Mouse (Mus musculus): ENCODE measurements around the gene Slc22a22.
"Not testable (repeated sequence)": the region's sequence is repeated elsewhere in the genome, so short reads cannot be mapped to it uniquely, and the experiment has no call there.

The Slc22a22 gene

DNA sequence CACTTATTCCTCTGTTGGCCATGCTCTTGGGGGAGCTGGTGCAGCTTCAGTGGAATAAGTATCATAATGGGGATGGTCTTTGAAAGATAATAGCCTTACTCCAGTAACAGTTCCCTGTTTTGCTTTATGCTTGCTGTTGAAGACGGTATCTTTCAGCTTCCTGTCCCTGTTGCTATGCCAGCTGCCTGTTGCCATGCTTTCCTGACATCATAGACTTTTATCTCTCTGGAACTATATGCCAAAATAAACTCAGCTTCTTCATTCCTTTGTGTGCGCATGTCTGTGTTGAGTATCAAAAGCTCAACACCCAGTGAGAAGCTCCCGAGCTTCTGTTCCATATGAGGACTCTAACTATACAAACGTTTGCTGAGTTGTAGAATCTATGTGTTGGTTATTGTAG is 83.4 kb downstream of the Slc22a22 start:
- no peak for DNase-seq (ENCODE audit: inconsistent age in 2 of 2, low spot score in 1 of 2)

DNA sequence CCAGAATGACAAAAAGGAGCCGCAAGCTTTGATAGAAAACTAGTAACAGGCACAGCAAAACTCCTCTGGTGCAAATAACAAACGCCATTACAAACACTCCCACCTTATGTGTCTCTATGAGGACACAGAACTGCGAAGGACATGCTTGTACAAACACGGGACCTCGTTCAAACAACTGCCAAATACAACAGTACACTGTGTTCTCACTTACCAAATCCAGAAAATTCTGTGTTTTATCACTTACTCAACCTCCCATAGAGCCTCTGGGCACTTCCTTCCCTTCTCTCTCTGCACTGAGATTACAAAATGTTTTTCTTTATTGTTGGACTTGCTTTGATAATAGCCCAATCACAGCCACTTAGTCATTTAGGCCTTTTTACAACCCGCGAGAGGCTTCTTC is 97.0 kb downstream of the Slc22a22 start:
- no peak for DNase-seq (ENCODE audit: inconsistent age in 2 of 2, low spot score in 1 of 2)

DNA sequence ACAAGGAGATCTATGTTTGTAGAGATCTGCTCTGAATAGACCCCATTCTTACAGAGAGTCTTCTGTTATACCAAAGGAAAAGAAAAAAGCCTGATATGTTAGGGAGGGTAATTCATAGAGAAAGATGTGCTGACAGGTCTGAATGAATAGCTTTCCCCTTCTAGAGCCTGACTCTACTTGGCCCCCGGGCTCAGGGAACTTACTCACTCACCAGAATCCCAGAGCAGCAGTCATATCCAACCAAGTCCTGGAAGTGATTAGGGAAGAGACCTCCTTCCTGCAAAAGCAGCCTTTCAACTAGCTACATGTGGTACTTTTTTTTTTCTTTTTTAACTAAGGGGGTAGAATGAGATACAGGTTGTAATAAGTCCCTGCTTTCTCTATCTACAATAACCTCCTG is 111.0 kb downstream of the Slc22a22 start:
- no peak for DNase-seq (ENCODE audit: inconsistent age in 2 of 2, low spot score in 1 of 2)

DNA sequence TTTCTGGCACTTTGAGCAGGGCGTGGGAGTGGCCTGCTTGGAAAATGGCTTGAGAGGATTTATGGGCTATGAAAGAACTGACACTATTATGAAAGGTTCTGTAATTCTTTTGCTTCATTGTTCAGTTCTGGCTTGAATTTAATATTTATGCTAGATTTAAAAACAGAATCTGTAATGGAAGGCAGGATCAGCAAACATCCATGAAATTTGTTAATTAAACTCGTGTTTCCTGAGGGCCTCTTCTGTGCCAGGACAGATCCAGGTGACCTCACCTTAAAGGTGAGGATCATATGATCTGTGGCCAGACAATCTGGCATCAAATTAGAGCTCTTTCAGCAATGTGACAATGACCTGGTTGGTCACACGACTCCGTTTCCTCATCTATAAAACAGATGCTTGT is 122.1 kb downstream of the Slc22a22 start:
- no peak for DNase-seq (ENCODE audit: inconsistent age in 2 of 2, low spot score in 1 of 2)

DNA sequence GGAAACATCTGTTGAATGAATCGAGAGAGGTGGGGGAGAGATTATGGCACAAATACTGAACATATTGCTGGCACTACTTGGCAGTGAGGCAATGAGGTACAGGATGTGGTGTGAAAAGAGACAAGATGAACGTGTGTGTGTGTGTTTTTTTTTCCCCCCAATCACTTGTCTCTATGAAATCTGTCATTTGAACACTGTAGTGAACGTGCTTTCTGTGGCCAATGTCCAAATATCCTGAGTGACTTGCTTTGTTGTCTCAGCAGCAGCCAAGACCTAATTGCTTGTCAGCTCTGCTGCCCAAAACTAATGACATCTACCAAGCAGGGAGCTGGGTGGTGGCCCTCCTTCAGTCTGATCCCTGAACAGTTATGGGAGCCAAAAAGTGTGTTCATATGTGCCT is 136.9 kb downstream of the Slc22a22 start:
- no peak for DNase-seq (ENCODE audit: inconsistent age in 2 of 2, low spot score in 1 of 2)

DNA sequence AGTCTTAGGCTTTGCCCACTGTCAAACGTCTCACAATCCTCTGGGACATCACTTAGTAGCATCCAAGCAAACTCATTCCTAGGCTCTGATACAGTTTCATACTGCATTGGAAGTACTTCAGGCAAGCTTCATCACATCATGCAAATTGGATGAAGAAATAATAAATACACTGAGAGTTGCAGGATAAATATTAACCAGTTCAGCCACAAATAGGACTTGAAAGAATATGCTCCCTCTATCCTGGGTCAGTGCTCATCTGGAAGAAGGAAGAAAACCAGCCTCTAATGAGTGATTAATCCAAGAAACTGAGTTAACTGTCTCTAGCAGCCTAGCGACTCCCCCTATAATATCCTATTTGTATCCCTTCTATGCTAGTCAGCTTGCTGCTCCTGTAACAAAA is 146.1 kb downstream of the Slc22a22 start:
- no peak for DNase-seq (ENCODE audit: inconsistent age in 2 of 2, low spot score in 1 of 2)

DNA sequence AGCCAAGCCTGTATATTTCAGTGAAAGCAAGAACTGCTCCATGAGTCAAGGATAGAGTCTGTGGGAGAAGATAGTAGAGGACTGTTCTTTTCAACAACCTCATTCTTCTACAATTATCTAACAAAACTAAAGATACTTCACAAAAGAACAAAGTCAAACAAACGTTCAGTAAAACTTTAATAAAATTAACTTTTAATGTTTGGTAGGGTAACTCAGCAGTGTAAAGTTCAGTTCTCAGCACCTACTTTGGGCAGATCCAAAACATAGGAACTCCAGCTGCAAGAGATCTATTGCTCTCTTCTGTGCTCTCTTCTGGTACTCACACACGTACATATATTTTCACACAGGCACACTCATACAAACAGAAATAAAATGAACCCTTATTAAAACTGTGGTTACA is 159.4 kb downstream of the Slc22a22 start:
- DNase-seq (ENCODE audit: inconsistent age in 2 of 2, low spot score in 1 of 2), result no peak

DNA sequence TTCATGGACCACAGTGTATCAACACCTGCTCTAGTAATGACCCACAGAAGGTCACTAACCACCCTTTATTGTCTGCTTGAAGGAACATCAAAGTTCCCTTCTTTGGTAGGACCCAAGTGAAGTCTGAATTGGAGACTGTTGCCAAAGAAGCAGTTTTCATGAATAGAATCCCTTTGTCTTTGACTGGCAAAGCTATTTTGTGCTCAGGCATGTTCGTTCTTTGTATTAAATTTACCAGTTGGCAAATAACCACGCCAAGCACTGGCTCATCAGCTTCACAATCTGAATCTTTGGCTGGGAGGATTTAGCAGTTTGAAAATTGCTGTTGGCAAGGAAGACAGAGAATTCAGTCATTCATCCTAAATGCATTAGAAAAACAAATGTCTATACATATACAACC is 160.9 kb downstream of the Slc22a22 start:
- DNase-seq (ENCODE audit: inconsistent age in 2 of 2, low spot score in 1 of 2), result no peak

DNA sequence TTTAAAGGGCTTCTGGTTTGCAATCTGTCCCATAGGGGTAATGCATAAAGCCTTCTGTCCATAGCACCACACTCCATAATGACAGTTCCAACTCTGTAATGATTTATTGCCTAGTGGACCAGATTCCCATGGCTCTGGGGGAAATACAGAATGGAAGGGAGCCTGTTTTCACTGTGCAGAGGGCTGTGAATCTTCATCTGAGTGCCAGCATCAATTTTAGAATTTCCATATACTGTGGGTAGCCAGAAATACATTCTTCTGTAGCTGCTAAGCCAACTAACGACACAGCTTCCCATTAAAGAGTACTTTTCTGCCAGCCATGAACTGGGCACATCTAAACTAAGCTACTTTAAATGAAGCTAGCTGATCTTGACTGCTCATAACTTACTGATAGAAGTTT is 174.7 kb downstream of the Slc22a22 start:
- DNase-seq (ENCODE audit: inconsistent age in 2 of 2, low spot score in 1 of 2), result no peak

DNA sequence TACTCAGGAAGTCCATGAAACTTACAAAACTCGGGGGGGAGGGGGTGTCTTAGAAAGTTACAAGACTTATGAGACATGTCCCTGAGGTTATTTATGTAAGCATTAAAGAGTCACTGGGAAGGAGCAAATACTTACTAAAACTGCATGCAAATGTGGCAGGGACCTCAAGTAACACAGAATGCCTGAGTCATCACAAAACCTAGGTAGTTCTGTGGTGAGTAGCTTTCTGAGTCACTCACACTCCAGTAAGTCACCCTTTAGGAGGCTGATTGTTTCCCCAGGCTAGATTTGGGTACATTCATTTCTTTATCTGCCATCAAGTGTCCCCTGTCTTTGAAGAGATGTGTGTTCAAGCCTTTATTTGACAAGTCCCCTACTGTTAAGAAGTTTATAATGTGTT is 198.9 kb downstream of the Slc22a22 start:
- DNase-seq (ENCODE audit: inconsistent age in 2 of 2, low spot score in 1 of 2), result no peak

DNA sequence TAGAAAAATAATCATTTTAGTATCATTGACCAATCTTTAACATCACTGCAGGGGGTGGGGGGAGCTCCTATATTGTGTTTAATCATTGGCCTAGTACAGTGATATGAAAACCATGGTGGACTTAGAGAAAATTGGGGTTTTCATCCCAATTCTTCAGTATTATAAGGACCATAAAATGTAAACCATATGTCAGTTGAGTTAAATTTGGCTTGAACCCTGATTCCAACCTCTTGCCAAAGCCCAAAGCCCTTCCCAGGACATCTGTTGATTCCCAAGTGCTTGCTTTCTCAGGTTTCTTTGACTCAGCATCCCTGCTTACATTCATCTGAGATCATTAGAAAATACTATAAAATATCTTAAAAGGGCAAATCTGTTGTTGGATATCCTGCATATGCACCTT is 201.0 kb downstream of the Slc22a22 start:
- no peak for DNase-seq (ENCODE audit: inconsistent age in 2 of 2, low spot score in 1 of 2)

DNA sequence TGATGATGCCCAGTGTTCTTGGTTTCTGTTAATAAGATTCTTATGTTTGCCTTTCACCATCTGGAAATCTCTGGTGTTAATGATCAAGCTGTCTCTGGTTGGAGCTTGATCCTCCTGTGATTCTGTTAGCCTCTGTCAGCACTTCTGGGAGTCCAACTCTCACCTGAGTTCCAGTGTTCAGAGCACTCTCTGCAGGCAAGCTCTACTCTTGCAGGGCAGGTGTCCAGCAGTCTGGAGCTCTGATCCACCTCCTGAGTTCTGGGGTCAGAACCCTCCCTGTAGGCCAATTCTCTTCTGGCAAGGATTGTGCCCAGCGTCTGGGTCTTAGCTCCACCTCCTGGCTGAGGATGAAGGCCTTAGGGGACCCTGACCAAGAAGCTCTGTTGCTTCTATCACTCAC is 237.4 kb downstream of the Slc22a22 start:
- DNase-seq (ENCODE audit: inconsistent age in 2 of 2, low spot score in 1 of 2), result not testable (repeated sequence)

DNA sequence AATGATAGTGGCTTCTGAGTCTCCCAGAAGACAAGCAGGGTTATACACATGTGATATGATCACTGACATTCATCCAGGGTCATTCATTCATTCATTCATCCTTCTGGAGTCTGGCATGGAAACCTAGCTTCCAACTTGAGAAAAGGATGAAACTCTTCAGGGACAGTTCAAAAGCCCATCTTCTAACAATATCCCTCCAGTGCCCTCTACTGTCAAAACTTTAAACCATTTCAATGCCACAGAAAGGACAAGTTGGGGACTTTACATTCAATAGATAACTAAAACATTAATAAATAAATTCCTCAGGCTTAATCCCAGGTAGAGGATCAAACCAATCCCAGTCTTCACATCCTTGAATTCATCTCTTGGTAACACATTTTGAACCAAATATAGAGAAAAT is 247.0 kb downstream of the Slc22a22 start:
- peak in 1 of 2 experiments; percentile 33 for DNase-seq (ENCODE audit: inconsistent age in 2 of 2, low spot score in 1 of 2)

DNA sequence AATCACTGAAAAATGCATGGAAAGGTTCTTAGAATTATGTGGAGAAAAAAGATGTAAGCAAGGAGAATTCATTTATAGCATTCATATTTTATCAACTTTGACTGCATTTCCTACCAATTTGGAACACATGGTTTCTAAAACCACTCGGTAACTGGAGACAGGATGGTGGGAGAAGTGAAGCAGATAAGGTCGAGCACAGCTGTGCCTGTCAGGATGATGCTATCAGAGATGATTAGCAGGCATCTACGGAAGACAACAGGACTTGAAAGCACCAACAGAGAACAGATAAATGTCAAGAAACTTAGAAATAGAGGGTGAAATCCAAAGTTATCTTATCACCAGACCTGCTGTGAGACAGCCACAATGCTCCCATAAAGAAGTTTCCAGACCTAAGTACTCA is 272.1 kb downstream of the Slc22a22 start:
- no peak for DNase-seq (ENCODE audit: inconsistent age in 2 of 2, low spot score in 1 of 2)

DNA sequence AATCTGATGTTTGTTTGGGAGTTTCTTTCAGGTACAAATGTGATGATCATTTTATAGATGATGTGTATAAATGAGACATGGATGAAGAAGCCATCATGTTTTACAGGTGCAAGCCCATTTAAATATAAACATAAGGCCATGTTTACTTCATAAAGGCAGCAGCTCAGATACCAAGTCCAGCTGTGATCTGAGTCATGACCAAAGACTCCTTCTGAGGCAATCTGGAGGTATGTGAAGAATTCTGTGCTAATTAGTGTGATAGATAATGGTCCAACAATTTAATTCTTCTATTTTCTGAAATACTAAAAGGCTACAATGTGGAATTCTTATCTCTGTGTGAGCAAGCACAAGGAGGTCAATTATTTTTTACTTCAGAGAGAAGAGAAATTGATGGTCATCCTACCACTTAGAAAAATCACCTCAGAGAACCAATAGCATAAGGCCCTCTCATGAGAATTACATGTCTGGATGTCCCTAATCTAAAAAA is 272.9 kb downstream of the Slc22a22 start:
- no peak for DNase-seq (ENCODE audit: inconsistent age in 2 of 2, low spot score in 1 of 2)
